Mouse (Mus musculus) ES-E14 (cell line): ENCODE results near the gene Rab13. TPM values are rescaled to one million over a fixed set of nuclear protein-coding genes. Genes with fewer than 3 reads are reported as not detected.
A peak's percentile ranks its signal among the peaks of the same experiment; 100 is the strongest.
"Not testable (repeated sequence)": the region's sequence is repeated elsewhere in the genome, so short reads cannot be mapped to it uniquely, and the experiment has no call there.

Experiments used
- DNase-seq: peaks from one replicate; pipeline ENCODE4 v3.0.0-alpha.2; 2013; ENCODE audit warnings: low read depth, low spot score
- H3K27ac ChIP-seq: 2 replicates; pipeline ENCODE4 v1.5.1; 2012; ENCODE audit warnings: low read depth, mild to moderate bottlenecking, low read length, moderate library complexity, mixed read lengths; ENCODE audit not compliant: poor library complexity, insufficient read depth, severe bottlenecking
- H3K36me3 ChIP-seq: 2 replicates; pipeline ENCODE4 v1.6.1; 2012; ENCODE audit warnings: mild to moderate bottlenecking, low read length, moderate library complexity, mixed read lengths; ENCODE audit not compliant: control insufficient read depth, poor library complexity, insufficient read depth, severe bottlenecking
- H3K4me1 ChIP-seq, 2 experiments: fragments of 150-350 bp in 1 of 2; sonication (generic) in 1 of 2; 2 replicates each; pipeline ENCODE4 v1.6.1; 2012; ENCODE audit warnings: low read length in 2 of 2, mild to moderate bottlenecking in 1 of 2, mixed read lengths in 1 of 2; ENCODE audit not compliant: control insufficient read depth in 2 of 2, insufficient read depth in 2 of 2, poor library complexity in 1 of 2
- H3K4me3 ChIP-seq, 2 experiments: fragments of 150-350 bp in 1 of 2; sonication (generic) in 1 of 2; 2 replicates each; pipeline ENCODE4 v1.5.1; 2012; ENCODE audit warnings: low read length in 2 of 2, low read depth in 1 of 2, mild to moderate bottlenecking in 1 of 2, mixed read lengths in 1 of 2; ENCODE audit not compliant: insufficient read depth in 1 of 2, poor library complexity in 1 of 2, severe bottlenecking in 1 of 2
- H3K9ac ChIP-seq: 2 replicates; pipeline ENCODE4 v1.6.1; 2012; ENCODE audit warnings: low read depth, mild to moderate bottlenecking, low read length, mixed read lengths; ENCODE audit not compliant: poor library complexity, insufficient read depth, severe bottlenecking
- H3K9me3 ChIP-seq: fragments of 150-350 bp; sonication (generic); 2 replicates; pipeline ENCODE4 v1.6.1; 2012; ENCODE audit warnings: low read depth, mild to moderate bottlenecking, low read length; ENCODE audit not compliant: control insufficient read depth, insufficient read depth
- CHD2 ChIP-seq: IDR thresholded peaks from 2 replicates; pipeline ENCODE4 v1.6.1; 2014; ENCODE audit warnings: mild to moderate bottlenecking, low read depth, low read length, inconsistent platforms
- HCFC1 ChIP-seq: IDR thresholded peaks from 2 replicates; pipeline ENCODE4 v1.6.1; 2012; ENCODE audit warnings: low read length, inconsistent platforms, borderline replicate concordance; ENCODE audit not compliant: insufficient read depth
- MAFK ChIP-seq: IDR thresholded peaks from 2 replicates; pipeline ENCODE4 v1.6.1; 2014; ENCODE audit warnings: mild to moderate bottlenecking, low read depth, low read length, inconsistent platforms; ENCODE audit not compliant: insufficient read depth
- ZC3H11A ChIP-seq: IDR thresholded peaks from 2 replicates; pipeline ENCODE4 v1.6.1; 2012; ENCODE audit warnings: low read depth, mild to moderate bottlenecking, inconsistent platforms, low read length, borderline replicate concordance
- ZNF384 ChIP-seq: IDR thresholded peaks from 2 replicates; pipeline ENCODE4 v1.6.1; 2012; ENCODE audit warnings: low read depth, low read length, inconsistent platforms
- in situ Hi-C, 2 experiments: fragments of 600-800 bp; cut with MboI; formaldehyde crosslinking; loops; one replicate each; pipeline ENCODE4 v1.15.1; 2025; ENCODE audit warnings: low sequenced_read_pairs in 2 of 2, inconsistent platforms in 1 of 2; ENCODE audit not compliant: unreplicated experiment in 2 of 2
- total RNA-seq: library from RNA; depleted of rRNA; stranded (reverse); fragments of 300-350 nt; gene quantifications from 2 replicates; pipeline ENCODE4 v1.2.3, GENCODE M21; 2012

Rab13 gene
- total RNA-seq, 1 experiment, result 13.2 TPM

DNA sequence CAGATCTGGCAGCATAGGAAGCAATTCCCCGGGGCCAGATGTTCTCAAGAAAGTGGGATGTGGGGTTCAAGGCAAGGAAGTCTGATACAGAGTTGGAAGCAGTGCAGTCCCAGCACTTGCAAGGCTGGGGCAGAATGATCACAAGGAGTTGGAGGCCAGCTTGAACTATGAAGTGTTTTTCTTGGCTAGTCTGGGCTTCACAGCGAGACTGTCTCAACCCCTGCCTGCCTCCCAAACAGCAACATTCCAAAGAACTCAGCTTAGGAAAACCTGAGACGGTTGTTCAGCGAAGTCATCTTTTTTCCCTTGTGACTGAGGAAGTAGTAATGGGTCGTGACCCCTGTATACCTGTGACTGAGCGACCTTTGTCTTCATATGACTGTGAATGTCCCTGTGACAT lies 37.3 kb downstream of the Rab13 start:
- Histone ChIP-seq H3K9ac (no peak overlapping the region), H3K36me3 (peaks cover 11% of the 10 kb centered on the region), H3K27ac (no peak overlapping the region), H3K9me3 (no peaks in the 10 kb centered on the region), H3K4me3 (no peak overlapping the region), H3K4me1 (peaks cover 4 to 5% of the 10 kb centered on the region in 2 experiments; a peak in 3 of 4 replicates)
- TF ChIP-seq CHD2, result no peak
- no peak for TF ChIP-seq ZC3H11A
- no peak for TF ChIP-seq MAFK
- TF ChIP-seq ZNF384, result no peak
- TF ChIP-seq HCFC1, result no peak
- in situ Hi-C loops, result no loop called here
- no peak for DNase-seq

DNA sequence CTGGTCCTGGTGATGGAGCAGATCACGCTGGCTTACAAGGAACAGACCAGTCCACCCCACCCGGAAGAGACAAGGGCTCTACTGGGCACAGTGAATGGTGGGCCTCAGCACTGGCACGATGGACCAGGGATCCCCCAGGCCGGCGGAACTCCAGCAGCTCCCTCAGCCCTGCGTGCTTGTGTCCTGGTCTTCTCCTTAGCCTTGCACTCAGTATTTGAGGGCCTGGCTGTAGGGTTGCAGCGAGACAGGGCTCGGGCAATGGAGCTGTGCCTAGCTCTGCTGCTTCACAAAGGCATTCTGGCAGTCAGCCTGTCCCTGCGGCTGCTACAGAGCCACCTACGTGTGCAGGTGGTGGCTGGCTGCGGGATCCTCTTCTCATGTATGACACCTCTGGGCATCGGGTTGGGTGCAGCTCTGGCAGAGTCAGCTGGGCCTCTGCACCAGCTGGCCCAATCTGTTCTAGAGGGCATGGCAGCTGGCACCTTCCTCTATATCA lies 38.3 kb downstream of the Rab13 start:
- in situ Hi-C loops, DNase-seq, H3K9me3 ChIP-seq, H3K4me1 ChIP-seq, H3K9ac ChIP-seq, H3K27ac ChIP-seq, H3K4me3 ChIP-seq: not testable (repeated sequence)
- H3K36me3 ChIP-seq, result peaks cover 11% of the 10 kb centered on the region

DNA sequence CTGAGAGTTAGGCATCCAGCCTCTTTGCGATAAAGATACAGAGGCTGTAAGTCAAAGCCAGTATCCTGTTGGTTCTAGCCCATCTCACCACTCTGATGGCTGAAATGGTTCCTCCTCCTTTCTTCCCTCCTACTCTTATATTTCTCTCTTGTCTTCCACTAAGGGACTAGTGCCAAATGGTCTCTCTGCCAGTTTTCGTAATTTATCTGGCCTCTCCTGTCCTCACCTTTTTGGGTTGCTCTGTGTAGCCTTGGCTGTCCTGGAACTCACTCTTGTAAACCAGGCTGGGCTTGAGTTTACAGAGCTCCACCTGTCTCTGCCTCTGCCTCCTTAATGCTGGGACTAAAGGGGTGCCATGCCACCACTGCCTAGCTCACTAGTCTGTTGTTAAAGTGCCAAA lies 39.2 kb downstream of the Rab13 start:
- H3K27ac ChIP-seq, H3K9me3 ChIP-seq, in situ Hi-C loops, H3K4me3 ChIP-seq, H3K4me1 ChIP-seq, DNase-seq, H3K9ac ChIP-seq: not testable (repeated sequence)
- H3K36me3 ChIP-seq, result peaks cover 15% of the 10 kb centered on the region

GRCm38 (mm10) chr3:90253174-90253573 lies 39.7 kb downstream of the Rab13 start:
- H3K9me3 ChIP-seq, DNase-seq, H3K4me3 ChIP-seq, H3K4me1 ChIP-seq, H3K27ac ChIP-seq, in situ Hi-C loops, H3K9ac ChIP-seq: not testable (repeated sequence)
- H3K36me3 ChIP-seq, result peaks cover 15% of the 10 kb centered on the region

DNA sequence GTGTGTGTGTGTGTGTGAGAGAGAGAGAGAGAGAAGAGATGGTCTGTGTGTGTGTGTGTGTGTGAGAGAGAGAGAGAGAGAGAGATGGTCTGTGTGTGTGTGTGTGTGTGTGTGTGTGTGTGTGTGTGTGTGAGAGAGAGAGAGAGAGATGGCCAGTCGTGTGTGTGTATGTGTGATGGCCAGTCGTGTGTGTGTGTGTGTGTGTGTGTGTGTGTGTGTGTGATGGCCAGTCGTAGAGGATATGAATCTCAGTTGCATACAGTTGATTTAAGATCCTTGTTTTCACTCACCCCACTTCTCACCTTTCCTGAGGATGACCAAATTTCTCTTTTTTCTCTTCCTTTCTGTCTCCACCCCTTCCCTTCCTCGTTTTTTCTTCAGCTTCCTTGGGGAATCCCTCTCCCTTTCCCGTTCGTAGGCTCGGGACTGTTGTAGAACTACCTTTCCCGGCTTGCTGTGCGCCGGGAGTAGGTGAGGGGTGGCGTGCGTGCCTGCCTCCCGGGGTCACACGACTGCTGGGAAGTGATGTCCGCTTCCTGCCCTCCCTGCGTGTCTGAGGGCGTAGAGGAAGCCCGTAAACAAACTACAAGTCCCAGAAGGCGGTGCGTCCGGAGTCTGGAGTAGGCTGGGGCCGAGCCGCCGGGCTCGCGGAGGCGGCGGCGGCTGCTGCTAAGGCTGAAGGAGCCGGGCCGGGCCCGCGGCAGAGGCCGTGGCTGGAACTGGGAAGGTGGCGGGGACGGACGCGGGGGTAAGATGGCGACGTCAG lies 40.3 kb downstream of the Rab13 start, which contains the start of gene Crtc2:
Crtc2 (plus strand) TSS at position 511 of the 766 bp plus-strand sequence.
- Histone ChIP-seq H3K9me3 (no peaks in the 10 kb centered on the region), H3K4me1 (peaks cover 3 to 4% of the 10 kb centered on the region in 2 experiments; a peak in 3 of 4 replicates), H3K9ac (peak within 1 kb of the TSS; percentile 91), H3K4me3 (peak within 1 kb of the TSS; percentile 96 to 97), H3K36me3 (peaks cover 15% of the 10 kb centered on the region), H3K27ac (peak within 1 kb of the TSS; percentile 62; the same call in 1 of the 2 replicates)
- peak; percentile 93 for DNase-seq
- TF ChIP-seq MAFK, result no peak
- TF ChIP-seq HCFC1, result peak; percentile 98
- in situ Hi-C loops, result no loop called here
